Mouse (Mus musculus): ENCODE data around the gene Camkk2.

Gene Camkk2

DNA sequence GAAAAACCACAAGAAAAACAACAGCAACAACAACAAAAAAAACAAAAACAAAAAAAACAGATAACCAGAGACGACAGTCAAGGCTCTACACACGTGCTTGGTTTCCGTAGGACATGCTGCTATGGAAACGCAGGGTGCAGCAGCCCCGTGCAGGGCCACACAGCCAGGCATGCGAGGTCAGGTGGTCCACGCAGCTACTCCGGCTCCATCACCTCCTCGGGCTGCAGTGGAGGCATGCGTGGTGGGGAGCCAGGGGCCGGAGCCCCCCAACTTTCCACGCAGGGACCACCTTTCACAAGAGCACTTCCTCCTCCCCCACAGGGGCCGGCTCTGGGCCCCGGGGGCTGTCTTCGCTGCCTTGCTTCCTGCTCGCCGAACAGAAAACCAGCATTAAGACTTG, 45.3 kb downstream of the Camkk2 start:
- DNase-seq: no peak

DNA sequence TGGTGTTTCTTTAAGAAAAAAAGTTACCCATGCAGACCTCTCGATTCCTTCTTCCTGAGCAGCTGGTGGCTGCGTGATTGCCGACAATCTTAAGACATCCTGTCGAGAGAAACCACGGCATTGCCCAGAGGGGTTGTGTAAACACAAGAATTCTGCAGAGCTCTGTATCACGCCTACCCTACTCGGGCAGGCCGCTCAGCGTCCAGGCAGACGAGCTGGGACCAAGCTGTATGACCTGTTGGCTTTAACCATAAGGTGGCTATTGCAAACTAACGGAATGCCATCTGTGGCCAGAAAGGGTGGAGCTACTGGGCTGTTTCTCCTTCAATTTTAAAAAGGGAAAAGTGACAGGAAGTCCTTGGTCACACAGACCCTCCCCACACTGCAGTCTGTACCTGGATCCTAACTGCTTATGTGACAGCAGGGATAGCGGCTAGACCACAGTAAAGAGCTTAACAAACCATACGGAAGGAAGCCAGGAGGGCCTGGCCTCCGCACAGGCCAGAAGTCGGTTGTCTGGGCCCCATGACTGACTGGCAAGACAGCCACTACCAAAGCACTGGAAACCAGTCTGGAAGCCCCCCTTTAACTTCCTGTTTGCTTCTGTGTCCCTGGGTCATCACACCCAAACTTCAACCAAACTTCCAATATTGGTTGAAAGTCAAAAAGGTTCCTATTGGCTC, 47.1 kb downstream of the Camkk2 start:
- DNase-seq: peak; percentile 13 to 28

DNA sequence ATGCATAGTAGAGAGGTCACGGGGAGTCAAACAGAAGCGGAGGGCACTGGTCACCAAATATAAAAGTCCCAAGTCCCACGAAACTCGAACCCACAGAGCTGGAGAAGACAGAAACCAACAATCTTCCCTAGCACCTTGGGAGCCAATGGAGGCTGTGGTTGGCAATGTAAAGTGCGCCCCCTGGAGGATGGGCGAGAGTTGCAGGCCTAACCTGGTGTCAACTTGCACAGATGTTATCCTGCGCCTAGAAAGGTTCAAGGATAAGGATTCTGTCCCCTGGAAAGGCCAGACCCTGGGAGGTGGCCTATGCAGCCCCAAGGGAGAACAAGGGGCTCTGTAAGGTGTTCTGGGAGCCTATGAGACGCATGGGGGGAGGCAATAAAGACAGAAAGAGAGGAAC, 47.9 kb downstream of the Camkk2 start:
- DNase-seq: peak; percentile 37 to 66

DNA sequence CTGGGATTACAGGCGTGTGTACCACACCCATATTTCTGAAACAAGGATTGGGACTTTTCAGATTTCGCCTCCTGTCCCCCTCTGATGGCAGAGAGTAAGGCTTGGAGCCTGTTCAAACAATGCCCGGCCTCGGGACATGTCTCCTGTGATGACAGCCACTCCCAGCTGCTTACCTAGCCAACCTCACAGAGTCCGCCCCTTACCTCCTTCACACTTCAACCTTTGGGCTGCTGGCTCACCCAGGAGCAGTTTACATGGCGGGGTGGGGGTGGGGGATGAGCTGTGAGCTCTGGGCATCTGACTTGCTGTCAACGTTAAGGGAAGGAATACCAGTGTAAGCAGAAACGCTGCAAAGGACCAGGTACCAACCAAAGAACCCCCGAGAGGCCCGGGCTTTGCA, 48.4 kb downstream of the Camkk2 start:
- peak; percentile 25 to 45 for DNase-seq

DNA sequence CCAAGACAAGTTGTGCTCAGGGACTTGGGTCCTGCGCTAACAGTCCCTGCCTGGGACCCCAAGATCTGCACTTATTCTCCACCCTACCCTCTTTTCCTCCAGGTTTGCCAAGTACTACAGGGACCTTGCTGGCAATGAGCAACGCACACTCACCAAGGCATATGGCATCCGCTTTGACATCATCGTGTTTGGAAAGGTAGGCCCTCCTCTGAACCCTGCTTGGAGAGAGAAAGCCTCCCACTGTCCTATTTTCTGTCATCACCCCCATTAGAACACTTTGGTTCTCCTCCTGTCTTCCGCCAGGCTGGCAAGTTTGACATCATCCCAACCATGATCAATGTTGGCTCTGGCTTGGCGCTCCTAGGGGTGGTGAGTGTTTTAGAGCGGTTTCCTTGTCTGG, 52.1 kb downstream of the Camkk2 start:
- no peak for DNase-seq

DNA sequence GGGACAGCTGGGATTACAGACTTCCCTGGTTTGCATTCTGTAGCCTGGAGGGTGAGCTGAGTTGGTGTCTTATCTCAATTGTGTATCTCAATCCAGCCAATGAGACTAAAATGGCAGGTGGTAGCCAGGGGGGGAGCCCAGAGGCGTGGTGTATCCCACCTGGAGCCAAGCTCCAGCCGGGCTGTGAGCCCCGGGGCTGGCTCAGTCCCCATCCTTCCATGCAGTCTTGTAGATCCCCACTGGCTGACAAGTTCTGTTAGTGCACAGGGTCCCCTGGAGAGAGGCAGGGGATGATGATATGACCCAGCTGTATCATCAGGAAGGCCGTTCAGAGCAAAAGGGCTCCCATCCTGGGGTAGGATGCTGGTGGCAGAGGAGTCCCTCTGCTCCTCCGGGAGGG, 52.6 kb downstream of the Camkk2 start:
- DNase-seq: no peak

DNA sequence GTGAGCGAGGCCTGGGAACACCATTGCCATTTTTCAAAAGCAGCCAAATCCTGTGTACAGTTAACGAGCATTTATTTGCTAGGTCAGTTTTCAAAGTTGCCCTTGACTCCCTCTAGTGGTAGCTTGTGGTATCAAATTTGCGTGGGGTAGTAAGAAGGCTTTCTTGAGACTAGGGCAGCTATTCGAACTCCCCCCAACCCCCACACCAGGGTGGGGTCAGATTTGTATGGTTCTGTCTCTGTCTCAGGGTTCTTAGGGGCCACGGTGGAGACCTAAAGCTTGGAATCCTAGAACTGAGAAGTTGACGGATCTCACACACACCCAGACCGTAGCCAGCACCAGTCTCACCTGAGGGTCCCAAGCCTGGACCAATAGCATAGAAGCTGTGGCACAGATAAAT, 53.1 kb downstream of the Camkk2 start:
- peak; percentile 45 to 70 for DNase-seq

DNA sequence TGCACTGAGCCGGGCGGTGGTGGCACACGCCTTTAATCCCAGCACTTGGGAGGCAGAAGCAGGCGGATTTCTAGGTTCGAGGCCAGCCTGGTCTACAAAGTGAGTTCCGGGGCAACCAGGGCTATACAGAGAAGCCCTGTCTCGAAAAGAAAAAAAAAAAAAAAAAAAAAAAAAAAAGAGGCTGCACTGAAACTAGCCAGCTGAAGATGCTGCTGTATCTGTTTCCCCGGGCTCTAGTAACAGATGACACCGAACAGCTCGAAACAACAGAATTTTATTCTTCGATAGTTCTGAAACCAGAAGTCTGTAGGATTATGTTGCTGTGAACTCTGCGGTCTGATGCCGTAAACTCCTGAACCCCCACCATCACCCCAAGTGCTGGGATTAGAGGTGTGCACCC, 53.8 kb downstream of the Camkk2 start:
- no peak for DNase-seq

DNA sequence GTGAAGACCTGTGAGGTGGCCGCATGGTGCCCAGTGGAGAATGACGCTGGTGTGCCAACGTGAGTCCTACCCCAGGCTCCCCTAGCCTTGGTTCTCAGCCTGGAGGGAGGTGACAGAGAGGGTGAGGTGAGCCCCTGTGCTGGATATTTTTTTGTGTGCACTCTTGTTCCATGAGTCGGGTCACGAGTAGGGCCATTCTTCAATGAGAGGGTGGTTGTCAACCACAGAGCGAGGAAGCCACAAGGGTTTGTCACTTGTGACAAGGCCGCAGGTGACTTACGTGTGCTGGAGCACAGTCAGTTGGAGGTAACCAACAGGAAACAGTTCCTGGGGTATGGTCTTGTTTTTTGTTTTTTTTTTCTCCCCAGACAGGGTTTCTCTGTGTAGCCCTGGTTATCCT, 60.0 kb downstream of the Camkk2 start:
- DNase-seq: no peak

DNA sequence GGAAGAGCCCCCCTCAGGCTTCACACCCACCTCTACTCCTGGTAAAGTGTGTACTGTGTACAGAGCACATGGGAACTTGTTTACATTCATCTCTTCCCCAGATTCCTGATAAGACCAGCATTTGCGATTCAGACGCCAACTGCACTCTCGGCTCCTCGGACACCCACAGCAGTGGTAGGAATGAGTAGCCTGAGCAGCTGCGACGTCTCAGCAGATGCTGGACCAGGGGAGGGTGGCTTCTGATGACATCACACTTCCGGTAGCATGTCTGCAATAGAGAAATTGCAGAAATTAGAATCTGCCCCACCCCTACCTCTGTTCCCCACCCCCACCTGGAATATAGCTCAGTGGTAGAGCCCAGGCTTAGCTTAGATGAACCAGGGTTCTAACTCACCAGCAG, 60.8 kb downstream of the Camkk2 start:
- no peak for DNase-seq

DNA sequence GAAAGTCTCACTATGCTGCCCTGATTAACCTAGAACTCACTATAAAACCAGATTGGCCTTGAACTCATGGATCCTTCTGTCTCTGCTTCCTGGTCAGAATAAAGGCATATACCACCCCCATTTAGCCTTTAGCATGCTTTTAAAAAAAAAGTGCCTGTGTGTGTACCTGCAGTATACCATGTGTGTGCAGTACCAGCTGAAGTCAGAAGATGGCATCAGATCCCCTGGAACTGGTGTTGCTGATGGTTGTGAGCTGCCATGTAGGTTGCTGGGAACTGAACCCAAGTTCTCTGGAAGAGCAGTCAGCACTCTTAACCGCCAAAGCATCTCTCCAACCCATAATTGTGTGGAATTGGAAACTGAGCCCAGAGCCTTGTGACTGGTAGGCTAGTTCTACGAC, 62.4 kb downstream of the Camkk2 start:
- DNase-seq: no peak

DNA sequence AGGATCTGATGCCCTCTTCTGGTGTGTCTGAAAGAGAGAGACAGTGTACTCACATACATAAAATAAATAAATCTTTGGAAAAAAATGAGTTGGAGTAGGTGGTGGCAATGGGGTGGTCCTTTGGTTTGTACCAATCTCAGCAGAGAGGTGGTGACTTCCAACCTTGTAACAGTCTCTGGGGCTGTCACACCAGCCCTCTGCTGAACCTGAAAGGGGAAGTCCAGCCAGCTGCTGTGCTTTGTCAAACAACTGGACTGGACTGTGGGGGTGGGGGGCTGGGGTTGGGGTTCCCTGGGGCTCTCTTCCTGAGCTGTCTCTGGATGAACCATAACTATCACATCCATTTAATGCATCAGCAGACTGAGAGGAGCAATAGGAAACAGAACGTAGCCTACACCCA, 63.5 kb downstream of the Camkk2 start:
- no peak for DNase-seq

DNA sequence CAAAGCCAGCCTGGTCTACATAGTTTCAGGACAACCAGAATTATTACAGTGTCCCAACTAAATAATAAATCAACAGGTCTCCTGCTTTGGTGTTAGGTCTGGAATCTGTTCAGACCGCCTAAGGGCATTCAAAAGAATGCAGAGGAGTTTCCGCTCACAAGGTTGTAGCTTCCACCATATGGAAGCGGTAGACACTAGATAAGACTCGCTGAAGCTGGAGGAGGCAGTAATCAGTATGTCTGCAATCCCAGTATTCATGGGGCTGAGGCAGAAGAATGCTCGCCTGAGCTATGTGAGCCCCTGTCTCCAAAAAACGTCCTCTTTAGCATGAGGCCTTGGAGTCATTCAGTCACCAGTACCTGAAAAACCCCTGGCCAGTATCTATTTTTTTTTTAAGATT, 70.4 kb downstream of the Camkk2 start:
- no peak for DNase-seq

DNA sequence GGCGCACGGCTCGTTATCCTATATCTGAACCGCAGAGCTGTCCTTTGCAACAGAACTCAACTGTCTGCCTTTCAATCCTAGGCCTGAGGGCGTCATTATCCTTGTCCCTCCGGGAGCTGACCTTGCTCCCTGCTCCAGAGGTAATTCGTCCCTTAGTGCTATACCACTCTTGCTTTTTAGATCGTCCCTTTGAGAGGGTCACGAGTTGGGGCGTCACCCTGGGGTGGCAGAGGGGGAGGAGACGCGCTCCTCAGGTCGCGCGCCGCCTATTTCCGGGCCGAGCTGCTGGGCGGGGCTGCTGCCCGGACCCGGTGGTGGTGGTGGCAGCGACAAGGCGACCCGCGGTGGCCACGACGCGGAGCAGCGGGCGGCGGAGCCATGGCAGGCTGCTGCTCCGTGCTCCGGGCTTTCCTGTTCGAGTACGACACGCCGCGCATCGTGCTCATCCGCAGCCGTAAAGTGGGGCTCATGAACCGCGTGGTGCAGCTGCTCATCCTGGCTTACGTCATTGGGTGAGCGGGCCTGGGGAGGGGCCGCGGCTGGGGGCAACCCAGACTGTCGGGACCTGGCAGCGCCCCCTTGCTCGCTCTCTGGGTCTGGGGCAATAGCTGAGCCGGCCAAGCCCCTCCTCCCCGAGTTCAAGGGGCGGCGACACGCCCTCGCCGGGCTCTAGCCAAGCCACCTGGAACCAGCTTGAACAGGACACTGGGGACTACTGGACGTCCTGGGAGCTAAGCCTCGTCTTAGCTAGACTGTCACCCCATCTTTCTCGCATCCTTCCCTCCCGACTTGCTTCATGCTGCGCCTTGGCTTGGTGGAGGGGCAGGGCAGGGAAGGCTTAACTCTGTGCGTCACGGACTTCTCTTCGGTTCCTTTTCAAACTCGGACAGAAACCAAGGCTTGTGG, 71.7 kb downstream of the Camkk2 start, which contains the start of gene P2rx4:
TSS of gene P2rx4 (plus strand) at position 269 of the 906 bp plus-strand sequence.
- peak; percentile 85 for DNase-seq

DNA sequence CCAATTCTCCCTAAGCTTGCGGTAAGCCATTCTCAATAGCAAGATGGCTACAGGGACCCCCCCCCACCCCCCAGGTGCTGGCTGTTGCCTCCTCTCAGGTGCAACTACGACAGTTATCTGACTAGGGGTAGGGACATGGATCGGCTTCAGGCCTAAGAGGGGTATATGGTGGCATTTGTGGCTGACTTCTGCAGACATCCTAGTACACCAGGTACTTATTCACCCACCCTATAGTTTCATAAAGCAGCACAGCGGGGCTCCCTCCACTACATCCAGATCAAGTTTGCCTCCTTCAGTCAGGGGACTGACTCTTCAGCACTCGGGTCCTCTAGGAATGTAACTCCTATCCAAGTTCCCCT, 72.3 kb downstream of the Camkk2 start:
- DNase-seq: no peak

DNA sequence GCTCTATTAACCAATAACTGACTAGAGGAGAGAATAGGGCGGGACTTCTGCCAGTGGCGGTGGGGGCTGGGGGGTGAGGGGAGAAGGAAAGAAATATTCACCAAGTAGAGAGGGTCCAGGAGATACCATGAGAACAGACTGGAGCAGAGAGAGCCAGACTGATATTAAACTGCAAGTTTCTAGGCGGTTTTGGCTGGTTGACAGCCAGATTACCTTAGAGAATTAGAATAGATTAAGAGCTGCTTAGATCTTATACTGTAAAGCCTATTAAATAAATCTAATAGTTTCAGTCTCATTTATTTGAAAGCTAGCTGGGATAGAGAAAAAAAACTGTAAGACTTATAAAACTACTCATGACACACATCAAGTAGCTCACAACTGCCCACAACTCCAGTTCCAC, 74.0 kb downstream of the Camkk2 start:
- no peak for DNase-seq

DNA sequence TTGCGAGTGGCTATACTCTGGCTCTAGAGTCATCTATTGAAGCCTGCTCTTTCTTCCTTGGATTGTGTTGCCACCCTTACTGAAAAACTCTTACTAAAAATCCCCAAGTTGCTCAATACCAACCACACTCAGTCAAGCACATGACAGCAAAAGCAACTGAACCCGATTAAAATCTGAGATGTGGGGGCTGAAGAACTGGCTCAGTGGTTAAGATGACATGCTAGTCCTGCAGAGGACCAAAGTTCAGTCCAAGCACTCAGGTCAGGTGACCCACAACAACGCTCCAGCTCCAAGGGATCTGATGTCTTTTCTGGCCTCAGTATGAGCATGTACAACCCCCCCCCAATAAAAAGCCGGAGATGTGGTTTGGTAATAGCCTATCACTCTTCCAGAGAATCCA, 74.6 kb downstream of the Camkk2 start:
- DNase-seq: peak; percentile 53 to 64

DNA sequence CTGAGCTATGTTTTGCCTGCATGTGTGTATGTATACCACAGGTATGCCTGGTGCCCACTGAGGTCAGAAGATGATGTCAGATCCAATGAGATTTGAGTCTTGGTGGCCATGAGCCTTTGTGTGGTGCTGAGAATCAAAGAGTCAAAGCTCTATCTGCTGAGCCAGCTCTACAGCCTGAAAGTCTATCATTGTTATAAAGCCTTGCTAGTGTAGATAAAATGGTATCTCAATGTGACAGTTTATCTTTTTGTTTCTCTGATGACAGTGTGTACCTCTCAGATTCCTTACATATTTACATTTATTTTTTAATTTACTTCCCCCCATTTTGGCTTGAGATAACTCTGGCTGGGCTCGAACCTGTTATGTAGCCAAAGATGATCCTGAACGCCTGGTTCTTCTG, 75.6 kb downstream of the Camkk2 start:
- no peak for DNase-seq

DNA sequence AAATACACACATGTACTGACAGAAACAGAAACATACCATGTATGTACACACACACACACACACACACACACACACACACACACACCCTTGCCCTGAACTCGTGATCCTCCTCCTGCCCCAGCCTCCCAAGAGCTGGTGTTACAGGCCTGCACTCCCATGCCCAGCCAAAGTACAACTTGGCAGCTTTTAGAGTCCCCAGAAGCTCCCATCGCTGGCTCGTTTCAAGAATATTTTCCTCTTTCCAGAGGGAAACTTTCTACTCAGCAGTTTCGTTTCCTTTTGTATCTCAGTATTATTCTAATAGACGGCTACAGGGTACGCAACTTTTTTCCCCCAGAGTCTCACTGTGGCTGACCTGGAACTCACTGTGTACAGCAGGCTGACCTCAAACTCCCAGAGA, 77.1 kb downstream of the Camkk2 start:
- DNase-seq: peak in 1 of 2 experiments; percentile 32

DNA sequence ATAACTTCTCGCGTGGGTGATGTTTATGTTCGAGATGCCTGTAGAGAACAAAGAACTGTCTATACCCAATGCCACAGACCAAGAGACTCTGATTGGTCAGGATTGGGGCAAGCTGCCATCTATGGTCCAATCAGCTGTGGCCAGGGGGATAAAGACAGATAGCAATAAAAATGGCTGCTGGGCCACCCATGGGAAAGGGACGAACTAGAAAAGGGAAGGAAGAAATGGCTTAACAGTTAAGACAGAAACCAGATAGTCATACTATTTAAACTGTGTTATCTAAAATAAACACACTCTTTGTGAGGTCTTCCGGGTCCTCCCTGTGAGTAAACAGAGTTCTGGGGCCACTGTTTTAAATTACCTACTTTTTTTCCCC, 78.4 kb downstream of the Camkk2 start:
- DNase-seq: no peak

DNA sequence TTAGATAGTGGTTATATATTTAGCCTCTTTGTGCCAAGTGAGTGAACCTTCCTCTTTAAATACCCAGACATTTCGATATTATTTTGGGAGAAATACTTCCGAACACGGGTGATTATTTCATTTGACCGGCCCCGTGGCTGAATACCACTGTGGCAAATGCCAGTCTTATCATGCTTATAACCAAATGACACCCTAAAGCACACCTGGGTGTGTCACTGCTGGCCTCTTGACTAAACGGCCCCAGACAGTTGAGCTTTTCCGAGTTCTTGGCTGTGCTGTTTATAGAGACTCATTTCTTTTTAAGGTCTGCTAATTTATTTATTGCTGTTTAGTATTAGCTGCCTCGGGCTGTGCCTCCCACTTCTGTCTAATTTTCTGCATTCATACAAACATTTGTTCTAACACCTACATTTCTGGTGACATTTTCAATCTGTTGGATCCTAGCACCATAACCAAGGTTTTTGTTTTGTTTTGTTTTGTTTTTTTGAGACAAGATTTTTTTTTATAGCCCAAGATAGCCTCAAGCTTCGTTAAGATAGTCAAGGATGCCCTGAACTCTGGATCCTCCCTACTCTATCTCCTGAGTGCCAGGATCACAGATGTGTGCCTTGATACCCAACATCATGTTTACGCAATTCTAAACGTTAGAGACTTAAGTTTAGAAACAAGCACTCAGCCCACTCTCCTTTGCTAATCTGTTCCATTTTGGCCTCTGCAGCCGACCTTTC, 78.9 kb downstream of the Camkk2 start:
- no peak for DNase-seq

DNA sequence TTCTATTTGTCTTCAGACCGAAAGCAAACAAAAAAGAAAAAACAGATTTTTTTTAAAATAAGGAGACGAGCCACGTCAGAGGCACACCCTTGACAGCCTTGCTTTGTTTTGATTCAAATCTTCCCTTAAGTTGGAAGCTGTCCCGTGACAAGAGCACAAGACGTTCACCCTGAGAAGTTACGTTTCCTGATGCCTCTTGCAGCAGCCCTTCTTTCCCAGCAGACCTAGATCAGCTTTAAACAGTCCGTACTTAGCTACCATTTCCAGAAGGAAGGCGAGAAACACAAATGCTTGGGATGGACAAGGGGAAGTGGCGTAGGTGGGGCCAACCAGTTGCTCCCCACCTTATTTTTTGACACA, 80.5 kb downstream of the Camkk2 start:
- no peak for DNase-seq

DNA sequence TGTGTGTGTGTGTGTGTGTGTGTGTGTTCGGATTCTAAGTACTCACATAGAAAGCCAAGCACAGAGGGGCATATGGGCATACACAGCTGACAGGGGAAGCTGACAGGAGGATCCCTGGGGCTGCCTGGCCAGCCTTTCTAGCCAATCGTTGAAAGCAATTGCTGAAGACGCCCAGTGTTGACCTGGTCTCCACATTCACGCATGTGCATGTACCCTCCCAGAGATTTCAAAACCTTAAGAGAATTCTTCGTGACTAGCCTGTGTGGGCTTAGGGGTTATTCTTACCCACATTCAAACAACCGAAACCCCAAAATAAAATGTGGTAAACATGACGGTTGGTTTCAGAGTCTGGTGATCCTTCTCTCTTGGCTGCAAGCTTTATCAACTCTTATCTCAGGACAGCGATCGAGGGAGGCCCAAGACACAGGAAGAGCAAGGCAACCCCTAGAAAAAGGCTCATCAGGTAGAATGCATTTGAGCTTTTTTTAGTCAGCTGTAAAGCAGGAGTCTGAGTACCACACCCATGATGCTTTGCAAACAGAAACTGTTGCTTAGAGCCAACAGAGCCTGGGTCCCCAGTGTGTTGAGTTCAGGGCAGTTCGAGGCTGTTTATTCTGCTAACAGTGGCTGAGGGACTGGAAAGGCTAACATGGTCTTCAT, 81.0 kb downstream of the Camkk2 start:
- DNase-seq: no peak
